Mouse (Mus musculus): ENCODE results near the gene Evx1. TPM values are rescaled to one million over a fixed set of nuclear protein-coding genes. Genes with fewer than 3 reads are reported as not detected.

The Evx1 gene
- polyA plus RNA-seq (2015; fragmentation: Nextera tagmentation; extraction: Ambion mirVana), result 0.05 TPM in 1 of 2 replicates, not detected in the other

- Histone ChIP-seq H3K9me3 (replicated peaks) (no peaks in the 10 kb centered on the region), H3K4me2 (peak within 1 kb of the TSS; percentile 39), H3K27ac (no peak within 1 kb of the TSS), H3K9ac (no peak within 1 kb of the TSS), H3K4me1 (replicated peaks) (peaks cover 28% of the 10 kb centered on the region), H3K4me3 (peak within 1 kb of the TSS; percentile 22), H3K27me3 (peaks cover 96% of the 10 kb centered on the region), H3K36me3 (no peaks in the 10 kb centered on the region)
- no peak for ATAC-seq (replicated peaks; ENCODE audit: insufficient number of reproducible peaks, insufficient read depth, low FRiP score, low read depth)
- WGBS, result 1% methylated on average over 59 of the region's 59 CpGs
Observed at GRCm38 (mm10) chr6:52313391-52314303, at the start of gene Evx1. Evx1 (plus strand) TSS chr6:52313498.

- Histone ChIP-seq H3K9me3 (replicated peaks) (no peaks in the 10 kb centered on the region), H3K4me1 (replicated peaks) (peaks cover 20% of the 10 kb centered on the region), H3K9ac (no peak overlapping the region), H3K4me2 (no peak overlapping the region), H3K27me3 (peaks cover 96% of the 10 kb centered on the region), H3K27ac (no peak overlapping the region), H3K36me3 (no peaks in the 10 kb centered on the region), H3K4me3 (no peak overlapping the region)
- ATAC-seq (replicated peaks; ENCODE audit: insufficient number of reproducible peaks, insufficient read depth, low FRiP score, low read depth), result no peak
- 2% methylated on average over 5 of the region's 5 CpGs for WGBS
Observed at GRCm38 (mm10) chr6:52264106-52264790, 49.0 kb upstream of the Evx1 start.

GRCm38 (mm10) chr6:52265306-52265912 is 47.9 kb upstream of the Evx1 start:
- Histone ChIP-seq H3K27me3 (peaks cover 98% of the 10 kb centered on the region), H3K4me2 (no peak overlapping the region), H3K4me1 (replicated peaks) (peaks cover 12% of the 10 kb centered on the region), H3K27ac (no peak overlapping the region), H3K36me3 (no peaks in the 10 kb centered on the region), H3K9me3 (replicated peaks) (no peaks in the 10 kb centered on the region), H3K4me3 (no peak overlapping the region), H3K9ac (no peak overlapping the region)
- ATAC-seq (replicated peaks; ENCODE audit: insufficient number of reproducible peaks, insufficient read depth, low FRiP score, low read depth), result no peak
- 4% methylated on average over 18 of the region's 18 CpGs for WGBS

- WGBS, result 3% methylated on average over 19 of the region's 19 CpGs
Observed at GRCm38 (mm10) chr6:52265913-52266665, 47.2 kb upstream of the Evx1 start.

GRCm38 (mm10) chr6:52266666-52266985 is 46.7 kb upstream of the Evx1 start:
- Histone ChIP-seq H3K27ac (no peak overlapping the region), H3K4me1 (replicated peaks) (0 out of 2 replicates have a peak, but pooled peaks cover 3% of the 10 kb centered on the region), H3K4me3 (no peak overlapping the region), H3K4me2 (no peak overlapping the region), H3K9ac (no peak overlapping the region), H3K9me3 (replicated peaks) (no peaks in the 10 kb centered on the region), H3K27me3 (peaks cover 98% of the 10 kb centered on the region), H3K36me3 (no peaks in the 10 kb centered on the region)
- 2% methylated on average over 9 of the region's 9 CpGs for WGBS
- ATAC-seq (replicated peaks; ENCODE audit: insufficient number of reproducible peaks, insufficient read depth, low FRiP score, low read depth), result no peak

More at GRCm38 (mm10) chr6:52265913-52266665, 47.2 kb upstream of the Evx1 start:
- Histone ChIP-seq H3K27ac (no peak overlapping the region), H3K9ac (no peak overlapping the region), H3K4me3 (no peak overlapping the region), H3K36me3 (no peaks in the 10 kb centered on the region), H3K4me1 (replicated peaks) (peaks cover 5% of the 10 kb centered on the region), H3K4me2 (no peak overlapping the region), H3K27me3 (peaks cover 98% of the 10 kb centered on the region), H3K9me3 (replicated peaks) (no peaks in the 10 kb centered on the region)
- ATAC-seq (replicated peaks; ENCODE audit: insufficient number of reproducible peaks, insufficient read depth, low FRiP score, low read depth), result no peak

DNA sequence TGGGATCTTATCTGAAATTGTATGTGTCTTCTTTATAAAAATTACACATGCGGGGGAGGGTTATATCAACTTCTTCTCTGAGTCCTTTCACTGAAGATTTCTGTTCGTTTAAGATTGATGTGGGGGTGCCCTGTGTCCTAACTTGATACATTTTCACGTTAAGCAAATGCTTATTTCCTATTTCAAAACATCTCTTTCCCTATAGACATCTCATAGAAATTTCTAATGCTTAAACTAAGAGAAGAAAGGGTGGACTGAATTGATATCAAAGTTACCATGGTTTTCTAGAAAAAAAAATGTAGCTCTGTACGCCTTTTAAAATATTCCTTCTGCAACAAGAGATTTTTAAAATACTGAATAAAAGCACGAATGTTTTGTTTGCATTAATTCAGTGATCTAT is 46.1 kb upstream of the Evx1 start:
- WGBS, result 21% methylated on average over 5 of the region's 5 CpGs
- ATAC-seq (replicated peaks; ENCODE audit: insufficient number of reproducible peaks, insufficient read depth, low FRiP score, low read depth), result no peak
- H3K4me1 ChIP-seq (replicated peaks), result 0 out of 2 replicates have a peak, but pooled peaks cover 3% of the 10 kb centered on the region
- no peaks in the 10 kb centered on the region for H3K9me3 ChIP-seq (replicated peaks)
- H3K27me3 ChIP-seq, result peaks cover 96% of the 10 kb centered on the region
- no peak overlapping the region for H3K27ac ChIP-seq
- H3K4me2 ChIP-seq, result no peak overlapping the region
- H3K9ac ChIP-seq, result no peak overlapping the region
- no peak overlapping the region for H3K4me3 ChIP-seq
- no peaks in the 10 kb centered on the region for H3K36me3 ChIP-seq

- WGBS, result 9% methylated on average over 3 of the region's 3 CpGs
- H3K4me3 ChIP-seq, result no peak overlapping the region
- H3K27ac ChIP-seq, result no peak overlapping the region
- no peak overlapping the region for H3K4me2 ChIP-seq
- peaks cover 97% of the 10 kb centered on the region for H3K27me3 ChIP-seq
- H3K9me3 ChIP-seq (replicated peaks), result no peaks in the 10 kb centered on the region
- 0 out of 2 replicates have a peak, but pooled peaks cover 2% of the 10 kb centered on the region for H3K4me1 ChIP-seq (replicated peaks)
- ATAC-seq (replicated peaks; ENCODE audit: insufficient number of reproducible peaks, insufficient read depth, low FRiP score, low read depth), result no peak
- no peaks in the 10 kb centered on the region for H3K36me3 ChIP-seq
- no peak overlapping the region for H3K9ac ChIP-seq
Observed at GRCm38 (mm10) chr6:52267691-52268090, 45.6 kb upstream of the Evx1 start.

DNA sequence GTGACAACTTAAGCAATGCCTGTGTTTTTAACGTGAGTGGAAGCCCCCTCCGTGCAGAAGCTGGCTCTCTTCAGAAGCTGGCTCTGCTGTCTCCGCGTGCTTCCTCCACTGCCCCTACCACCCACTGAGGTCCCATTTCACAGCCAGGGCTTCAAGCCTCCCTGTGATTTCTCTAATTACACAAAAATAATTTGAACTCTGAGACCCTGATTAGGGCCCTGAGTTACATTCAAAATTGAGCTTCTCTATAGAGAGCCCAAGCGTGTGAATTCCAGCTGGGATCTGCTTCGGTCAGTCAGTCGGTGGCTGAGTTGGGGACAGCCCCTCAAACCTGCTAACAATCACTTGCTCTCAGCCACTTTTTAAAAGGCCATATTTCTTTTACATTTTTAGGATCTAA is 45.0 kb upstream of the Evx1 start:
- no peak overlapping the region for H3K27ac ChIP-seq
- no peak overlapping the region for H3K4me3 ChIP-seq
- H3K4me1 ChIP-seq (replicated peaks), result peaks cover 1% of the 10 kb centered on the region
- H3K27me3 ChIP-seq, result peaks cover 97% of the 10 kb centered on the region
- WGBS, result 8% methylated on average over 7 of the region's 7 CpGs
- no peak overlapping the region for H3K9ac ChIP-seq
- no peaks in the 10 kb centered on the region for H3K36me3 ChIP-seq
- no peaks in the 10 kb centered on the region for H3K9me3 ChIP-seq (replicated peaks)
- no peak for ATAC-seq (replicated peaks; ENCODE audit: insufficient number of reproducible peaks, insufficient read depth, low FRiP score, low read depth)
- H3K4me2 ChIP-seq, result no peak overlapping the region

DNA sequence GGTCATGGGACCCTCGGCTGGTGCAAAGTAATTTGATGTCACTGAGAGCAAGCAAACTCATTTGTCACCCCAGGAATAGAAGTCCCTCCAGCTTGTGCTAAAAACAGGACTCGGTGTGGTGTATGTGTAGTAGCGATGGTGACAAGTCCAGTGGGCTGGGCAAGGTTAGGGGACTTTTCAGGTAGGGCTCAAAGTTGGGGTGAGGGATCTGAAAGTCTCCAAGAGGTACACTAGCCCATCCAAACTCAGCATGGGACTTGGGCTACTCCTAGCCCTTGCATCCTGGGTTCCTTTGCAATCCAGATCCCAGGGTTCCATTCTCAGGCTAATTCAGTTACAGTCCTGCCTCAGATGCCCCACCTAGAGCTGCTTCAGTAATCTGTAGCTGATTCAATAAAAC is 44.5 kb upstream of the Evx1 start:
- WGBS, result 7% methylated on average over 3 of the region's 3 CpGs
- no peaks in the 10 kb centered on the region for H3K36me3 ChIP-seq
- peaks cover 6% of the 10 kb centered on the region for H3K4me1 ChIP-seq (replicated peaks)
- no peak overlapping the region for H3K27ac ChIP-seq
- no peak for ATAC-seq (replicated peaks; ENCODE audit: insufficient number of reproducible peaks, insufficient read depth, low FRiP score, low read depth)
- H3K9ac ChIP-seq, result no peak overlapping the region
- peaks cover 97% of the 10 kb centered on the region for H3K27me3 ChIP-seq
- no peaks in the 10 kb centered on the region for H3K9me3 ChIP-seq (replicated peaks)
- no peak overlapping the region for H3K4me3 ChIP-seq
- H3K4me2 ChIP-seq, result no peak overlapping the region

- Histone ChIP-seq H3K27ac (no peak overlapping the region), H3K4me3 (no peak overlapping the region), H3K9me3 (replicated peaks) (no peaks in the 10 kb centered on the region), H3K9ac (no peak overlapping the region), H3K4me2 (no peak overlapping the region), H3K36me3 (no peaks in the 10 kb centered on the region), H3K4me1 (replicated peaks) (peaks cover 11% of the 10 kb centered on the region), H3K27me3 (peaks cover 97% of the 10 kb centered on the region)
- no peak for ATAC-seq (replicated peaks; ENCODE audit: insufficient number of reproducible peaks, insufficient read depth, low FRiP score, low read depth)
- 11% methylated on average over 23 of the region's 23 CpGs for WGBS
Observed at GRCm38 (mm10) chr6:52270494-52271480, 42.5 kb upstream of the Evx1 start.
